Mouse (Mus musculus): ENCODE results near the gene Best3.
"Not testable (repeated sequence)": the region's sequence is repeated elsewhere in the genome, so short reads cannot be mapped to it uniquely, and the experiment has no call there.

GRCm38 (mm10) chr10:117043497-117044166 is 57.5 kb downstream of the Best3 start:
- 0 out of 2 replicates have a peak, but pooled peaks have one; percentile 41 for TF ChIP-seq POLR2A (IDR thresholded peaks at IDR 0.05; ENCODE audit: insufficient read depth, low read depth, low read length)
- TF ChIP-seq CTCF (IDR thresholded peaks at IDR 0.05): not testable (repeated sequence)

Measured in heart, adult 2 months (tissue).